Mouse (Mus musculus): ENCODE measurements around the gene Napepld. TPM values are rescaled to one million over a fixed set of nuclear protein-coding genes. Genes with fewer than 3 reads are reported as not detected.

The Napepld gene
- polyA plus RNA-seq, 1 experiment: 0.50 TPM

DNA sequence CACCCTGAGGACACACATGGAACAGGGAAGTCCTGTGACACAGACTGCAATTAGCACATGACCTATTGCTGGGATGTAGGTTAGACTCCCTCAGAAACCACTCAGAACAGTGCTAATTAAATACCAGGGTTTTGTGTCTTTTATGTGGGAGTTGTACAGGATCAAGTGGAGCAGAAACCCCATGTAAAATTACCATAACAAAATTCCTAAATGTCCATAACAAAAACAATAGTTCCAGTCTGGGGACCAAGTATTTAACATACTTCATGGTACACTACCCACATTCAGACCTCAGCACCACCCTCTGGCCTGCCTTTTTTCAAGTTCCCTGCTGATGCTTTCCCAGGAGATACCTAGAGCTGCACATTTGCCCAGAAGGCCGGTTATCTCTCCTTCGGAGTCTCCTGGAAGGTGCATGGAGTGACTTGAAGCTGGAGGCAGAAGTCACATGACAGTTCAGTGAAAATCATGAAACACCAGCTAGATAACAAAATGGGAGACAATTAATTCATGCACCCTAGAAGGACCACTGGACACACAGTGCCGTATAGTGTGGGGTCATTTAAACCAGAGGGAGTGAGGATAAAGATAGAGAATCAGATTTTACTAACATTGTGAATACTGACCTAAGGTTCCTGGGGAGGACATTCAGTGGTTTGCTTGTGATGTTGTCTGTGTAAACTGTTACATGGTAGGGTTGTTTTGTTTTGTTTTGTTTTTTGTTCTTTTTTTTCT, 31.1 kb upstream of the Napepld start:
- no peak for TF ChIP-seq CTCF (IDR thresholded peaks at IDR 0.05; ENCODE audit: control insufficient read depth, insufficient read depth, insufficient read length)
- peak; percentile 24 for TF ChIP-seq USF1 (IDR thresholded peaks at IDR 0.05; ENCODE audit: low read depth)
- H3K36me3 ChIP-seq (ENCODE audit: control insufficient read depth, insufficient read depth): no peaks in the 10 kb centered on the region
- H3ac ChIP-seq (ENCODE audit: control insufficient read depth, insufficient read length, low read depth): no peak overlapping the region

DNA sequence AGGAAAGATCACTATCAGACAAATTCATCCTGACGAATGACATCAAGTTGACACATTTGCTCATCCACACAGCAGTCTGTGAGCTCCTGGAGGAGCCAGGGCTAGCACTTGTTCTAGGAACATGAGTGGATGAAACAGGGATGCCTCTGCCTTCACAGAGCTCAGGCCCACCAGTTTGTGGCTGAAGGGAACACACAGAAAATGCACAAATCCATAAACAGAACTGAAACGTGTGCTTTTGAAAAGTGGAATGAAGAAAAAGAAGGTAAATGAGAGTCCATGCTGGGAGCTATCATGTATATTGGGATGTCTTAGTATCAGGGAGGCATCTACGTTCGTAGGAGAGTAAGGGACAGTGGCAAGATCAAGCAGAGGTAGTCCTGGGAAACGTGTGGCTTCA, 27.9 kb upstream of the Napepld start:
- Histone ChIP-seq H3ac (ENCODE audit: control insufficient read depth, insufficient read length, low read depth) (no peak overlapping the region), H3K79me3 (ENCODE audit: low read depth) (no peaks in the 10 kb centered on the region), H3K4me3 (ENCODE audit: insufficient read depth, poor library complexity, severe bottlenecking) (no peak overlapping the region), H3K27me3 (ENCODE audit: control insufficient read depth, insufficient read depth, insufficient read length) (no peaks in the 10 kb centered on the region), H3K36me3 (ENCODE audit: control insufficient read depth, insufficient read depth) (no peaks in the 10 kb centered on the region), H3K79me2 (ENCODE audit: control insufficient read depth, insufficient read depth) (no peaks in the 10 kb centered on the region)
- TF ChIP-seq CEBPB (IDR thresholded peaks at IDR 0.05; ENCODE audit: low read depth): no peak
- TF ChIP-seq MAX (IDR thresholded peaks at IDR 0.05): no peak
- TF ChIP-seq FOSL1 (IDR thresholded peaks at IDR 0.05; ENCODE audit: insufficient read depth, low read length, poor library complexity, severe bottlenecking): no peak
- no peak for TF ChIP-seq MYOD1 (IDR thresholded peaks at IDR 0.05; ENCODE audit: control insufficient read depth, insufficient read length, low read depth)
- TF ChIP-seq MYOG (IDR thresholded peaks at IDR 0.05; ENCODE audit: control insufficient read depth, extremely low read depth, insufficient read length): no peak
- TF ChIP-seq USF1 (IDR thresholded peaks at IDR 0.05; ENCODE audit: low read depth): no peak
- TF ChIP-seq CTCF (IDR thresholded peaks at IDR 0.05; ENCODE audit: control insufficient read depth, insufficient read depth, insufficient read length): no peak

More for the DNA sequence above, 31.1 kb upstream of the Napepld start:
- H3K4me3 ChIP-seq (ENCODE audit: insufficient read depth, poor library complexity, severe bottlenecking): no peak overlapping the region
- H3K79me2 ChIP-seq (ENCODE audit: control insufficient read depth, insufficient read depth): peaks cover 3% of the 10 kb centered on the region
- H3K27me3 ChIP-seq (ENCODE audit: control insufficient read depth, insufficient read depth, insufficient read length): no peaks in the 10 kb centered on the region
- peaks cover under 1% of the 10 kb centered on the region for H3K79me3 ChIP-seq (ENCODE audit: low read depth)

DNA sequence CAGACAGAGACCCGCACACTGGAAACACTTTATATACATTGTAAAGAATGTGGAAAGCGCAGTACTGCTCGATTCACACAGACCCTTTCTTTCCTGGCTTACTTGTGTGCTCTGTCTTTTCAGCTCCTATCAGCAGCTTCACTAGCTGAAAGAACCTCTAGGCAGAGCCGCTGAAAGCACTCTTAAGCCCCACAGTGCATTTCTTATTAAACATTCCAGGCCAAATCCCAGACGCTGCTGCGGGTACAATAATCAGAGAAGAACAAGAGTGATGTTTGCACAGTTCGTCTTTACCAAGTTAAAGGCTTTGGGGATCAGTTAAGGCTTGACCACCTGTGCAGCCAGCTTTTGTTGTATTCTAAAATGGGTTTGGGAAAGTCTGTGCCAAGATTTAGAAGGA, 23.7 kb upstream of the Napepld start:
- Histone ChIP-seq H3K79me2 (ENCODE audit: control insufficient read depth, insufficient read depth) (no peaks in the 10 kb centered on the region), H3ac (ENCODE audit: control insufficient read depth, insufficient read length, low read depth) (no peak overlapping the region), H3K79me3 (ENCODE audit: low read depth) (no peaks in the 10 kb centered on the region), H3K36me3 (ENCODE audit: control insufficient read depth, insufficient read depth) (no peaks in the 10 kb centered on the region), H3K4me3 (ENCODE audit: insufficient read depth, poor library complexity, severe bottlenecking) (no peak overlapping the region), H3K27me3 (ENCODE audit: control insufficient read depth, insufficient read depth, insufficient read length) (no peaks in the 10 kb centered on the region)
- TF ChIP-seq FOSL1 (IDR thresholded peaks at IDR 0.05; ENCODE audit: insufficient read depth, low read length, poor library complexity, severe bottlenecking) (no peak), CEBPB (IDR thresholded peaks at IDR 0.05; ENCODE audit: low read depth) (no peak), CTCF (IDR thresholded peaks at IDR 0.05; ENCODE audit: control insufficient read depth, insufficient read depth, insufficient read length) (no peak), USF1 (IDR thresholded peaks at IDR 0.05; ENCODE audit: low read depth) (no peak), MYOG (IDR thresholded peaks at IDR 0.05; ENCODE audit: control insufficient read depth, extremely low read depth, insufficient read length) (no peak), MYOD1 (IDR thresholded peaks at IDR 0.05; ENCODE audit: control insufficient read depth, insufficient read length, low read depth) (no peak), MAX (IDR thresholded peaks at IDR 0.05) (no peak)

DNA sequence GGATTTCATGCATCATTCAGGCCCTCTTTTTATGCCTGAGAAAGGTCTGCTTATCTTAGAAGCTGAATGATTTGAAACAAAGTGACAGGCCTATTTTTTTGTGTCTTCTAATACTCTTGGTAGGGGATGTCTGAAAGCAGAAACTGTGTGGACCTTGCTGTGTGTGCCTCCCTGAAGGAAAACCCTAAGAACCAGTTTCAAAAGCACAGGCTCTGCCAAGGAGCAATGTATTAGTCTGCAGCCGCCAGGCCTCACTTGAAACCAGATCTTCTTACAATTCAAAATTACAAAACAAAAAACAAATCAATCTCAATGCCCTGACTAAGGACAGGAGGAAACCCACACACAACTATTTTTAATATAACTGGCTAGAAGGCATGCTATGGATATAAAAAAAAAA, 23.2 kb upstream of the Napepld start:
- Histone ChIP-seq H3K36me3 (ENCODE audit: control insufficient read depth, insufficient read depth) (no peaks in the 10 kb centered on the region), H3K4me3 (ENCODE audit: insufficient read depth, poor library complexity, severe bottlenecking) (no peak overlapping the region), H3K79me3 (ENCODE audit: low read depth) (no peaks in the 10 kb centered on the region), H3ac (ENCODE audit: control insufficient read depth, insufficient read length, low read depth) (no peak overlapping the region), H3K27me3 (ENCODE audit: control insufficient read depth, insufficient read depth, insufficient read length) (no peaks in the 10 kb centered on the region), H3K79me2 (ENCODE audit: control insufficient read depth, insufficient read depth) (no peaks in the 10 kb centered on the region)
- TF ChIP-seq CTCF (IDR thresholded peaks at IDR 0.05; ENCODE audit: control insufficient read depth, insufficient read depth, insufficient read length): no peak
- no peak for TF ChIP-seq CEBPB (IDR thresholded peaks at IDR 0.05; ENCODE audit: low read depth)
- no peak for TF ChIP-seq MYOG (IDR thresholded peaks at IDR 0.05; ENCODE audit: control insufficient read depth, extremely low read depth, insufficient read length)
- no peak for TF ChIP-seq USF1 (IDR thresholded peaks at IDR 0.05; ENCODE audit: low read depth)

DNA sequence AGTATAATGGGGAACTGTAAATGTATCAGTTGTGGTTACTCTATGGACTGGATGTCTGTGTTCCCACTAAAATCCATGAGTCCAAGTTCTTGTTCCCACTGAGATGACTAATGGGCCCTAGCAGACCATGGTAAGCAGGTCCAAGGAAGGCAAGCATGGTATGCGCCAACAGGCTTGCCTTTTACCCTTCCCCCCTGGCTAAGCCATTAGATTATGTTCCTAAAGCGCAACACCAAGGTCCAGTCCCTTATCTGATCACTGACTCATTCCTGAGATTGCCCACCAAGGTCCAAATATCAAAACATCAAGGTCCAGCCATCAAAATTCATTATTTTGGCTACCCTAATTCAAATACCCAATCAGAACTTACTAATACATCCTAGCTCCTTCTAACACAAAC, 18.0 kb upstream of the Napepld start:
- TF ChIP-seq CTCF (IDR thresholded peaks at IDR 0.05; ENCODE audit: control insufficient read depth, insufficient read depth, insufficient read length) (no peak), MYOD1 (IDR thresholded peaks at IDR 0.05; ENCODE audit: control insufficient read depth, insufficient read length, low read depth) (no peak), MAX (IDR thresholded peaks at IDR 0.05) (no peak)
- no peak overlapping the region for H3K4me3 ChIP-seq (ENCODE audit: insufficient read depth, poor library complexity, severe bottlenecking)
- H3K27me3 ChIP-seq (ENCODE audit: control insufficient read depth, insufficient read depth, insufficient read length): no peaks in the 10 kb centered on the region
- no peak overlapping the region for H3ac ChIP-seq (ENCODE audit: control insufficient read depth, insufficient read length, low read depth)
- H3K79me2 ChIP-seq (ENCODE audit: control insufficient read depth, insufficient read depth): no peaks in the 10 kb centered on the region
- no peaks in the 10 kb centered on the region for H3K79me3 ChIP-seq (ENCODE audit: low read depth)
- no peaks in the 10 kb centered on the region for H3K36me3 ChIP-seq (ENCODE audit: control insufficient read depth, insufficient read depth)

DNA sequence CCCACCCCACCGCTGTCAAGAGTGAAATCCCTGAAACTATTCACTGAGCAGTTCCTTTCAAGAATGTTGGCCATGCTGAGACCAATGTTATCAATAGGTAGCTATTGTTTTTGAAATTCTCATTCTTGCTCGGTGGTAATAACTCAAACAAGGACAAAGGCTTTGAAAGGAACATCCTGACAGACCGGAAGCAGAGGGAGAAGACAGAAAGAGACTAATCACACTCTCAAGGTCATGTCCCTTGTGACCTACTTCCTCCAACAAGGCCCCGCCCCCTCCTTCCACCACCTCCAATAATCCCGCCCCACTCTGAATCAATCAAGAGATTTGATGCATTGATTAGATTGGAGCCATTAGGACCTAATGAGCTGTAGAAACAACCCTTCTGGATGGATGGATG, 17.4 kb upstream of the Napepld start:
- no peaks in the 10 kb centered on the region for H3K79me3 ChIP-seq (ENCODE audit: low read depth)
- no peaks in the 10 kb centered on the region for H3K27me3 ChIP-seq (ENCODE audit: control insufficient read depth, insufficient read depth, insufficient read length)
- H3K79me2 ChIP-seq (ENCODE audit: control insufficient read depth, insufficient read depth): no peaks in the 10 kb centered on the region
- no peak overlapping the region for H3ac ChIP-seq (ENCODE audit: control insufficient read depth, insufficient read length, low read depth)
- H3K36me3 ChIP-seq (ENCODE audit: control insufficient read depth, insufficient read depth): no peaks in the 10 kb centered on the region
- TF ChIP-seq FOSL1 (IDR thresholded peaks at IDR 0.05; ENCODE audit: insufficient read depth, low read length, poor library complexity, severe bottlenecking) (no peak), USF1 (IDR thresholded peaks at IDR 0.05; ENCODE audit: low read depth) (no peak), CTCF (IDR thresholded peaks at IDR 0.05; ENCODE audit: control insufficient read depth, insufficient read depth, insufficient read length) (no peak)
- no peak overlapping the region for H3K4me3 ChIP-seq (ENCODE audit: insufficient read depth, poor library complexity, severe bottlenecking)

Data from C2C12 (cell line).